Mouse (Mus musculus) megakaryocyte, embryonic 14.5 days (primary cell): ENCODE measurements around the gene Stk32c.

Experiments used
- FLI1 ChIP-seq: IDR thresholded peaks from 2 replicates; pipeline ENCODE4 v1.6.1; 2012; ENCODE audit warnings: low read length, inconsistent platforms, mixed read lengths
- GATA1 ChIP-seq: IDR thresholded peaks from 3 replicates; pipeline ENCODE4 v1.6.1; 2012; ENCODE audit warnings: mixed read lengths, low read length, inconsistent platforms, borderline replicate concordance

DNA sequence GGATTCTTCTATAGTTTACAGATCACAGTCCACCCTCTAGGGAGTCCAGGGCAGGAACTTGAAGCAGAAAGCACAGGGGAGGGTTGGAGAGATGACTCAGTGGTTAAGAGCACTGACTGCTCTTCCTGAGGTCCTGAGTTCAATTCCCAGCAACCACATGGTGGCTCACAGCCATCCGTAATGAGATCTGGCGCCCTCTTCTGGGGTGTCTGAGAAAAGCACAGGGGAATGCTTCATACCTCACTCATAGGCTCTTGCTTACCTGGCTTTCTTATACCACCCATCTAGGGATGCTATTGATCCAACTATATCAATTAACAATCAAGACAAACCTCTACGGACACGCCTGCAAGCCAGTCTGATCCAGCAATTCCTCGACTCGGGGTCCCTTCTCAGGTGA is 21.5 kb downstream of the Stk32c start:
- TF ChIP-seq GATA1: no peak
- no peak for TF ChIP-seq FLI1
